Mouse (Mus musculus): ENCODE measurements around the gene Cdh5. TPM values are rescaled to one million over a fixed set of nuclear protein-coding genes. Genes with fewer than 3 reads are reported as not detected.
"Not testable (repeated sequence)": the region's sequence is repeated elsewhere in the genome, so short reads cannot be mapped to it uniquely, and the experiment has no call there.

Cdh5 gene
- polyA plus RNA-seq, 1 experiment from 2014 or later: 10.0 TPM

GRCm38 (mm10) chr8:104065906-104066518 lies 35.4 kb upstream of the Cdh5 start:
- no peak overlapping the region for H3K27ac ChIP-seq (ENCODE audit: low read depth)
- no peaks in the 10 kb centered on the region for H3K36me3 ChIP-seq (replicated peaks; ENCODE audit: insufficient read depth, low read length)
- no peak overlapping the region for H3K4me3 ChIP-seq (ENCODE audit: low read depth, low read length)
- TF ChIP-seq CTCF (IDR thresholded peaks at IDR 0.05; ENCODE audit: low read depth) (no peak), EP300 (IDR thresholded peaks at IDR 0.05; ENCODE audit: low read depth) (no peak)
- H3K27me3 ChIP-seq (ENCODE audit: insufficient read depth, low read length): no peaks in the 10 kb centered on the region
- H3K9ac ChIP-seq (replicated peaks): no peak overlapping the region
- ATAC-seq: no peak
- no peak overlapping the region for H3K4me2 ChIP-seq (ENCODE audit: low read depth, low read length)
- no peaks in the 10 kb centered on the region for H3K4me1 ChIP-seq (ENCODE audit: insufficient read depth)
- WGBS (ENCODE audit: insufficient replicate concordance): 76% methylated on average over 9 of the region's 9 CpGs
- no peak for DNase-seq
- no peaks in the 10 kb centered on the region for H3K9me3 ChIP-seq (ENCODE audit: low read length)

GRCm38 (mm10) chr8:104067390-104067925 lies 34.0 kb upstream of the Cdh5 start:
- Histone ChIP-seq H3K4me3 (ENCODE audit: low read depth, low read length) (no peak overlapping the region), H3K27me3 (ENCODE audit: insufficient read depth, low read length) (no peaks in the 10 kb centered on the region), H3K9me3 (ENCODE audit: low read length) (no peaks in the 10 kb centered on the region), H3K9ac (replicated peaks) (no peak overlapping the region), H3K27ac (ENCODE audit: low read depth) (no peak overlapping the region), H3K4me2 (ENCODE audit: low read depth, low read length) (no peak overlapping the region), H3K36me3 (replicated peaks; ENCODE audit: insufficient read depth, low read length) (no peaks in the 10 kb centered on the region), H3K4me1 (ENCODE audit: insufficient read depth) (no peaks in the 10 kb centered on the region)
- no peak for DNase-seq
- TF ChIP-seq CTCF (IDR thresholded peaks at IDR 0.05; ENCODE audit: low read depth) (no peak), EP300 (IDR thresholded peaks at IDR 0.05; ENCODE audit: low read depth) (no peak)
- ATAC-seq: no peak
- WGBS (ENCODE audit: insufficient replicate concordance): 79% methylated on average over 12 of the region's 12 CpGs

- Histone ChIP-seq H3K4me2 (ENCODE audit: low read depth, low read length) (no peak overlapping the region), H3K27ac (ENCODE audit: low read depth) (no peak overlapping the region), H3K4me1 (ENCODE audit: insufficient read depth) (no peaks in the 10 kb centered on the region), H3K4me3 (ENCODE audit: low read depth, low read length) (no peak overlapping the region), H3K9me3 (ENCODE audit: low read length) (no peaks in the 10 kb centered on the region), H3K36me3 (replicated peaks; ENCODE audit: insufficient read depth, low read length) (no peaks in the 10 kb centered on the region), H3K27me3 (ENCODE audit: insufficient read depth, low read length) (no peaks in the 10 kb centered on the region), H3K9ac (replicated peaks) (no peak overlapping the region)
- ATAC-seq (no peak), DNase-seq (no peak)
- no peak for TF ChIP-seq EP300 (IDR thresholded peaks at IDR 0.05; ENCODE audit: low read depth)
- no peak for TF ChIP-seq CTCF (IDR thresholded peaks at IDR 0.05; ENCODE audit: low read depth)
- WGBS (ENCODE audit: insufficient replicate concordance): 63% methylated on average over 15 of the region's 15 CpGs
Observed at GRCm38 (mm10) chr8:104068421-104069035, 32.9 kb upstream of the Cdh5 start.

- not testable (repeated sequence) for H3K4me1 ChIP-seq (ENCODE audit: insufficient read depth); H3K9me3 ChIP-seq (ENCODE audit: low read length); H3K27me3 ChIP-seq (ENCODE audit: insufficient read depth, low read length); DNase-seq; H3K36me3 ChIP-seq (replicated peaks; ENCODE audit: insufficient read depth, low read length); H3K4me3 ChIP-seq (ENCODE audit: low read depth, low read length); H3K27ac ChIP-seq (ENCODE audit: low read depth); H3K4me2 ChIP-seq (ENCODE audit: low read depth, low read length); H3K9ac ChIP-seq (replicated peaks); ATAC-seq
- 78% methylated on average over 7 of the region's 9 CpGs for WGBS (ENCODE audit: insufficient replicate concordance)
Observed at GRCm38 (mm10) chr8:104070201-104070865, 31.1 kb upstream of the Cdh5 start.

GRCm38 (mm10) chr8:104070949-104071348 lies 30.5 kb upstream of the Cdh5 start:
- no peak for DNase-seq
- Histone ChIP-seq H3K27me3 (ENCODE audit: insufficient read depth, low read length) (no peaks in the 10 kb centered on the region), H3K27ac (ENCODE audit: low read depth) (no peak overlapping the region), H3K4me1 (ENCODE audit: insufficient read depth) (no peaks in the 10 kb centered on the region), H3K4me2 (ENCODE audit: low read depth, low read length) (no peak overlapping the region), H3K9ac (replicated peaks) (no peak overlapping the region), H3K36me3 (replicated peaks; ENCODE audit: insufficient read depth, low read length) (no peaks in the 10 kb centered on the region), H3K4me3 (ENCODE audit: low read depth, low read length) (no peak overlapping the region), H3K9me3 (ENCODE audit: low read length) (no peaks in the 10 kb centered on the region)
- no peak for ATAC-seq
- TF ChIP-seq EP300 (IDR thresholded peaks at IDR 0.05; ENCODE audit: low read depth) (no peak), CTCF (IDR thresholded peaks at IDR 0.05; ENCODE audit: low read depth) (no peak)
- 81% methylated on average over 10 of the region's 10 CpGs for WGBS (ENCODE audit: insufficient replicate concordance)

- ATAC-seq: no peak
- H3K36me3 ChIP-seq (replicated peaks; ENCODE audit: insufficient read depth, low read length): no peaks in the 10 kb centered on the region
Observed at GRCm38 (mm10) chr8:104075079-104075478, 26.3 kb upstream of the Cdh5 start.

More at GRCm38 (mm10) chr8:104075079-104075478, 26.3 kb upstream of the Cdh5 start:
- Histone ChIP-seq H3K9me3 (ENCODE audit: low read length) (no peaks in the 10 kb centered on the region), H3K9ac (replicated peaks) (no peak overlapping the region), H3K4me3 (ENCODE audit: low read depth, low read length) (no peak overlapping the region), H3K4me2 (ENCODE audit: low read depth, low read length) (no peak overlapping the region), H3K27ac (ENCODE audit: low read depth) (no peak overlapping the region), H3K27me3 (ENCODE audit: insufficient read depth, low read length) (no peaks in the 10 kb centered on the region), H3K4me1 (ENCODE audit: insufficient read depth) (no peaks in the 10 kb centered on the region)
- TF ChIP-seq EP300 (IDR thresholded peaks at IDR 0.05; ENCODE audit: low read depth) (no peak), CTCF (IDR thresholded peaks at IDR 0.05; ENCODE audit: low read depth) (no peak)
- 80% methylated on average over 6 of the region's 6 CpGs for WGBS (ENCODE audit: insufficient replicate concordance)
- no peak for DNase-seq
